Mouse (Mus musculus) midbrain, embryonic 16.5 days (tissue): ENCODE data around the gene 1810010D01Rik. TPM values are rescaled to one million over a fixed set of nuclear protein-coding genes. Genes with fewer than 3 reads are reported as not detected.
A peak's percentile ranks its signal among the peaks of the same experiment; 100 is the strongest.

Source experiments
- ATAC-seq: fragments of 200-750 bp; cut with Nextera tagmentation; 2 replicates; pipeline ENCODE4 v1.8.0; 2017; ENCODE audit warnings: moderate TSS enrichment
- H3K27ac ChIP-seq: fragments of 300-500 bp; sonication (generic); 2 replicates; pipeline ENCODE4 v1.5.1; 2014; ENCODE audit warnings: mild to moderate bottlenecking, low read length, mixed read lengths
- H3K27me3 ChIP-seq: fragments of 300-500 bp; sonication (generic); 2 replicates; pipeline ENCODE4 v1.6.1; 2014; ENCODE audit warnings: low read depth, low read length, mixed read lengths; ENCODE audit not compliant: control insufficient read depth, insufficient read depth
- H3K36me3 ChIP-seq: fragments of 300-500 bp; sonication (generic); 2 replicates; pipeline ENCODE4 v1.6.1; 2014; ENCODE audit warnings: mild to moderate bottlenecking, low read length, moderate library complexity, mixed read lengths; ENCODE audit not compliant: control insufficient read depth, insufficient read depth
- H3K4me1 ChIP-seq: fragments of 300-500 bp; sonication (generic); 2 replicates; pipeline ENCODE4 v1.6.1; 2014; ENCODE audit warnings: mild to moderate bottlenecking, low read length, mixed read lengths; ENCODE audit not compliant: control insufficient read depth, insufficient read depth
- H3K4me2 ChIP-seq: fragments of 300-500 bp; sonication (generic); 2 replicates; pipeline ENCODE4 v1.6.1; 2014; ENCODE audit warnings: mild to moderate bottlenecking, low read length, mixed read lengths
- H3K4me3 ChIP-seq: fragments of 300-500 bp; sonication (generic); 2 replicates; pipeline ENCODE4 v1.5.1; 2014; ENCODE audit warnings: low read depth, mild to moderate bottlenecking, low read length, moderate library complexity, mixed read lengths
- H3K9ac ChIP-seq: fragments of 300-500 bp; sonication (generic); 2 replicates; pipeline ENCODE4 v1.6.1; 2014; ENCODE audit warnings: low read depth, low read length, mixed read lengths
- H3K9me3 ChIP-seq: fragments of 300-500 bp; sonication (generic); replicated peaks from 2 replicates; pipeline ENCODE4 v1.6.1; 2014; ENCODE audit warnings: mild to moderate bottlenecking, low read length, mixed read lengths; ENCODE audit not compliant: control insufficient read depth, poor library complexity, severe bottlenecking
- WGBS: fragments of 180-500 bp; shearing (Covaris S2); extraction: QIAGEN DNeasy Blood & Tissue Kit; methylation state at CpG from one replicate; pipeline ENCODE4 v1.1.7; 2014; 5-methylcytosine and 5-hydroxymethylcytosine counted together
- polyA plus RNA-seq: library from polyadenylated mRNA; unstranded; fragments of >200 nt; fragmentation: Nextera tagmentation; extraction: Ambion mirVana; gene quantifications from 2 replicates; pipeline ENCODE4 v1.2.1, GENCODE M21; 2015

1810010D01Rik gene
- polyA plus RNA-seq, 1 experiment from 2014 or later = 0.36 TPM

DNA sequence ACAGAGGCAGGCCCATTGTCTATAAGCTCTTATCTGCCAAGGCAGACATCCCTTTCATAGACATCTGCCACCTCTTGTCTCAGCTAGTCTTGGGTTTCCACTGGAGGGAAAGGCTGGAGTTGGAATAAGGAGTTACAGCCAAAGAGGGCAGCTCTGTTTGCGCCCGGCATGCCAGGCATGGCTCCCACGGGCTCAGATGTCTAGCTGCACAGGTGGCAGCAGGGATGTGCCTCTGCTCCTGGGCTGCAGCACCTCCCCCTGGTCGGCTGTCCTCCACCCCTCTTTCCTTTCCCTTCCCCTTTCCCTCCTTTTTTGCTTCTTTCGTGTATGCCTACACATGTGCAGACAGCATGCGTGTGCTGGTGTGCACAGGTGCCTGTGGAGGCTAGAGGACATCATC is 15.1 kb downstream of the 1810010D01Rik start:
- Histone ChIP-seq H3K36me3 (no peaks in the 10 kb centered on the region), H3K27me3 (no peaks in the 10 kb centered on the region), H3K4me3 (no peak overlapping the region), H3K9ac (no peak overlapping the region), H3K4me1 (peaks cover 4% of the 10 kb centered on the region; the same call in 1 of the 2 replicates), H3K9me3 (no peaks in the 10 kb centered on the region), H3K27ac (no peak overlapping the region), H3K4me2 (no peak overlapping the region)
- WGBS = 77% methylated on average over 6 of the region's 6 CpGs
- no peak for ATAC-seq

DNA sequence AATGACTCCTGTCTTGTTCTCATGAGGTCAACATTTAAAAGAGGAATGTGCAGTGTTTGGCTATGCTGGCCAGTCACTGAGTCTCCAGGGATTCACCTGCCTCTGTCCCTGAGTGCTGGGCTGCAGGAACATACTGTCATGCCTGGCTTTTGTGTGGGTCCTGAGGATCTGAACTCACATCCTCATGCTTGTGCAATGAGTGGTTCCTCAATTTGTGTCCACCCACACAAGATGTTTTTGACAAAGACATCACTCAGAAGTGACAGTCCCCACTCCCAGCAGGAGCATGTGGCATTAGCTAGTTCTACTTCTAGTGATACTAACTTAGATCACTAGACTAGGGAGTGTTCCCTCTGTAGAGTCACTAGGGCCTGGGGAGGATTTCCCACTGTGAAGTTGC is 17.4 kb downstream of the 1810010D01Rik start:
- no peaks in the 10 kb centered on the region for H3K27me3 ChIP-seq
- H3K4me3 ChIP-seq = no peak overlapping the region
- H3K4me1 ChIP-seq = peaks cover 4% of the 10 kb centered on the region; the same call in 1 of the 2 replicates
- H3K9me3 ChIP-seq = no peaks in the 10 kb centered on the region
- no peak overlapping the region for H3K27ac ChIP-seq
- H3K9ac ChIP-seq = no peak overlapping the region
- no peak for ATAC-seq
- H3K4me2 ChIP-seq = no peak overlapping the region
- H3K36me3 ChIP-seq = no peaks in the 10 kb centered on the region

DNA sequence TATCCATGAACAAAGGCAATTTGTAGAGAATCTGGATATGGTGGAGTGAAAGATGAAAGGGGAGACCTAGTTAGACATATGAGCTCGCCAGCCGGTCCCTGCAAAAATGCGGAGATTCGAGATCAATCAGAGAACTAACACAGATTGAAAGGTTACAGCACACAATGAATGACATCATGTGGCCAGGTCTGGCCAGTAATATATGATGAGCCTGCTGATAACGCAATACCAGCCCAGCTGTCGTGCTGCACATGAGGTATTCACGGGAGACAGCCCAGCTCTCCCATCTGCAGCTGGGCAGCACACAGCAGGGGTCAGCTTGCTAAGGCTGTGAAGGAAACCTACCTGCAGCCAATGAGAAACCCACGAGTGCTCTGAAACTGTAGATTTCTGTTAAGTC is 18.6 kb downstream of the 1810010D01Rik start:
- WGBS = 38% methylated on average over 8 of the region's 8 CpGs
- H3K9ac ChIP-seq = no peak overlapping the region
- no peak overlapping the region for H3K4me2 ChIP-seq
- no peaks in the 10 kb centered on the region for H3K9me3 ChIP-seq
- no peak overlapping the region for H3K27ac ChIP-seq
- no peak for ATAC-seq
- H3K36me3 ChIP-seq = no peaks in the 10 kb centered on the region
- no peaks in the 10 kb centered on the region for H3K27me3 ChIP-seq
- no peak overlapping the region for H3K4me3 ChIP-seq
- peaks cover 4% of the 10 kb centered on the region; the same call in 1 of the 2 replicates for H3K4me1 ChIP-seq

DNA sequence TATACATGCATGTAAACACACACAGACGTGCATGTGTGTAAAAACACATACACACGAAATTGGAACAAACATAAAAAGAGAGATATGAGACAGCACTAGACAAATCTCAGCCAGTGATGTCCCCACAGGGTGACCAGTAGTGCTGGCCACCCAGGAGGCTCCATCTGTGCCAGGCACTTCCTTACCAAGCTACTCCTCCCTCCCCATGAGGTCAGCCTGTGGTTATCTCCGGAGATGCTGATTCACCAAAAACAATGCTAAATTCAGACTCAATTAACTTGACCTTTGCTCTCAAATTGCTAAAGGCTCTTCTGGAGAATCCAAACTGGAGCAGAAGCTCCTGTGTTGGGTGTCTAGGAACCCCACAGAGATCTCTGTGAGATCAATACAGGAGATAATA is 20.1 kb downstream of the 1810010D01Rik start:
- H3K4me2 ChIP-seq = no peak overlapping the region
- no peaks in the 10 kb centered on the region for H3K27me3 ChIP-seq
- no peak overlapping the region for H3K27ac ChIP-seq
- ATAC-seq = no peak
- H3K4me3 ChIP-seq = no peak overlapping the region
- no peaks in the 10 kb centered on the region for H3K36me3 ChIP-seq
- H3K9ac ChIP-seq = no peak overlapping the region
- no peaks in the 10 kb centered on the region for H3K9me3 ChIP-seq
- 72% methylated on average over 3 of the region's 3 CpGs for WGBS
- peaks cover 4% of the 10 kb centered on the region; the same call in 1 of the 2 replicates for H3K4me1 ChIP-seq

DNA sequence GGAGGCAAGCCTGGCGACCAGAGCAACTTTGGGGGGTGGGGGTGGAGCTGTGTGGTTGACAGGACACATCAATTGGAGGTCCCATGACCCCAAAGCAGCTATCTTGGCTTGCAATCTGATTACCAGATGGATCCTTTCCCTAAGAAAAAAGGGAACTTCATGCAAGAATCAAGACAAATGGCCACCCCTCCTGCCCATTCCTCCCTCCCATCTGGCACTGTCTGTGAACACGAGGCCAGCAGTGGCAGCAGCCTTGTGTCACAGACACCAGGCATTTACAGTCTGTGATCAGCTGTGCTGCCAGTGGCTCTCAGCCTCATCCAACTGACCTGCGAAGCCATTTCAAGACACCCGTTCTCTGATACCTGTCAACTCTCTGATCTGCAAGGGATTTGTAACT is 25.5 kb downstream of the 1810010D01Rik start:
- H3K27ac ChIP-seq = no peak overlapping the region
- no peak for ATAC-seq
- H3K4me1 ChIP-seq = no peaks in the 10 kb centered on the region
- no peak overlapping the region for H3K4me3 ChIP-seq
- H3K9ac ChIP-seq = no peak overlapping the region
- H3K9me3 ChIP-seq = no peaks in the 10 kb centered on the region
- no peaks in the 10 kb centered on the region for H3K36me3 ChIP-seq
- 59% methylated on average over 4 of the region's 4 CpGs for WGBS
- no peaks in the 10 kb centered on the region for H3K27me3 ChIP-seq
- H3K4me2 ChIP-seq = no peak overlapping the region

DNA sequence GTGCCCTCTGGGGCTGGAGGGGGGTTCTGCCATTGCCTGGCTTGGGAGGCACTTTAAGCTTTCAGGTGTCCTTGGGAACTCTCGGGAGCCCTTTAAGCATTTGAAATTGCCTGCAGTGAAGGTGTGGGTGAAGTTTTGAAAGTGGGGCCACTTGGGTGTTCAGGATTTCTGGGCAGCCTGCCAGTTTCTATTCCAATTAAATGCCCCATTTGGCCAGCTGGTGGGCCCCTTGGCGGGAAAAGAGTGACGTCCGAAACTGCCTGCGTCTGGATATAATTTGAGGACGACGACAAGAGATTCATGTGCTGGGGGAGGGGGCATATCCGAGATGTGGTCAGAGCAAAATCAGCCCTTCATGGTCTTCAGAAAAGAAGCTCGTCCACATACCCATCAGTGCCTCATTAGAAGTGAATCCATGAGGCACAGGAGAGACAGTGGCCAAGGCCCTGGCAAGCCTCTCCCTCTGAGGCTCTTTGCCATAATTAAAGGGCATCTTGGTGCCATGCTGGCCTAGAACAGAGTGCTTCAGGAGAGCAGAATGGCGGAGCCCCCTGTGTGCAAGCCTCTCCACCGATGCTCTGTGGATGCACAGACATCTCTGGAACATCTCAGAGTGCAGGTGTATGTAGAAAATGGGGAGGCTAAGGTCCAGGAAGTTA is 26.4 kb downstream of the 1810010D01Rik start:
- no peaks in the 10 kb centered on the region for H3K36me3 ChIP-seq
- H3K4me3 ChIP-seq = no peak overlapping the region
- no peak for ATAC-seq
- H3K4me1 ChIP-seq = no peaks in the 10 kb centered on the region
- no peaks in the 10 kb centered on the region for H3K9me3 ChIP-seq
- no peak overlapping the region for H3K27ac ChIP-seq
- H3K4me2 ChIP-seq = no peak overlapping the region
- 52% methylated on average over 11 of the region's 11 CpGs for WGBS
- no peaks in the 10 kb centered on the region for H3K27me3 ChIP-seq
- no peak overlapping the region for H3K9ac ChIP-seq

DNA sequence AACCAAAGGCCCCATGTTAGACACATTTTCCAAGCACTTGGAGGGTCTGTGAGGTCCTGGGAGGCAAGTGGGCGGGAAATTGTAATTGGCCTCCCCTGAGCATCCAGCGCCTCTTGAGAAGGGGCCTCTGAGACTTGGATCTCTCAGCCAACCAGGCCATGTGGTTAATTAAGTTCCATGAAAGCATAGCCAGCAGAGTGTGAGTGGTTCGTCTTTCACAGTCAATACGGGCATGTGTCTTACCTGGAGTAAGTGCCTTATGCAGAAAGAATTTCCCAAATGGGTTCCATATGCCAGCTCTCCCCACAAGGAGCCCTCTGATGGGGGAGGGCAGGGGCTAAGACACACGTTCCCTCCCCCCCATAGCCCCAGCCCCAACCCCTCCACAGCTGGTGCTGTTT is 28.2 kb downstream of the 1810010D01Rik start:
- no peak overlapping the region for H3K4me3 ChIP-seq
- WGBS = 50% methylated on average over 5 of the region's 5 CpGs
- no peak overlapping the region for H3K9ac ChIP-seq
- H3K9me3 ChIP-seq = no peaks in the 10 kb centered on the region
- no peaks in the 10 kb centered on the region for H3K36me3 ChIP-seq
- no peak overlapping the region for H3K27ac ChIP-seq
- H3K4me2 ChIP-seq = no peak overlapping the region
- H3K4me1 ChIP-seq = no peaks in the 10 kb centered on the region
- ATAC-seq = no peak
- H3K27me3 ChIP-seq = no peaks in the 10 kb centered on the region

DNA sequence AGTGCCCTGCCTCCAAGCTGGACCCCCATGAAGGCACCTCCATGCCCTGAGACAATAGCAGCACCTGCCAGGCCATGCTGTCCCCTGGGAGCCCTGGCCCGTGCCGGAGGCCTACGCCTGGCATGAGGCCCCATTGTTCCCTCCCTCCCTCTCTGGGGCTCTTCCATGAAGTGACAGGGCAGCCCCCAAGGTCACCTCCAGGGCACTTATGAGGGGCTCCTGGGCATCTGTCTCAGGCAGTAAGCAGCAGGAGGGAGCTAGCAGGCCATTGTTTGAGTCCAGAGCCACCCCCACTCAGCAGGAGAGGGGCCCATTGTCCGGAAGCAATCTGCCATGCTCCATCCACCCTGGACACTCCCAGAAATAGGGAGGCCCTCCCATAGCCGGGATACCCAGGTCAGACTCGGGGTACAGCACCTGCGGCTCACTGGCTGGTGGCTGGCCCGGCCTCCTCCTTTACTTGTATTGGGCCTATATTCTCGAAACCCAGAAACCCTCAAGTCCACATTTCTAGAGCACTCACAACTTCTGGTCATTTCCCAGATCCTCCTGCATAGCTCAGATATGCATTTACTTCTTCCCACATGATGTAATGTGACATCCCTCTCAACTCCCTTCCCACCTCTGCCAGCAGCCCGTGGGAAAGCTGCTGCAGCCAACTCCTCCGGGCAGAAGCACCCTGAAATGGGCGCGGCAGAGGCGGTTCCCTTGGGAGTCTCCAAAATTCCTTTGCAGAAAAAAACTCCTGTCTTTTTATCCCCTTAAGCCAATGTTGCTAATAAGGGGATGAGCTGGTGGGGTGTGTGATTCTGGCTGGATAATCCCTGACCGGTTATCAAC is 30.9 kb downstream of the 1810010D01Rik start:
- ATAC-seq = no peak
- Histone ChIP-seq H3K4me1 (peaks cover 6% of the 10 kb centered on the region; the same call in 1 of the 2 replicates), H3K27ac (no peak overlapping the region), H3K27me3 (no peaks in the 10 kb centered on the region; the same call in 1 of the 2 replicates), H3K36me3 (no peaks in the 10 kb centered on the region), H3K4me2 (no peak overlapping the region), H3K9me3 (no peaks in the 10 kb centered on the region), H3K4me3 (no peak overlapping the region), H3K9ac (no peak overlapping the region)
- WGBS = 31% methylated on average over 15 of the region's 15 CpGs

DNA sequence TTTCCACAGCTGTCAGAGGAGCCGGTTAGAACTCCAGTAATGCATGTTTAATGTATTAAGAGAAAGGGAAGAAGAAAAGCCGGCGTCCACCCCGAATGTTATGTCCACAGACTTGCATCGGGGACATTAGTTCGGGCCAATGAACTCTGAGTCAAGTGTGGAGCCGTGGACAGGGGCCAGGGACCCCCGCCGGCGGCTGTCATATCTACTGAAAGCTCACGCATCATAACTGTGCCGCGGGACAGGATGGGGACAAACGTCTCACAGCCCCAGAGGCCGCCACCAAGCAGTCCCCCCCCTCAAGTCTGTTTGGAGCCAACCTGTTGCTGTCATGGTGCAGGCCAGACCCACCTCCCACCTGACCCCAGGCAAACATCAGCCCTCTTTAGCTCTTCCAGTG is 34.4 kb downstream of the 1810010D01Rik start:
- Histone ChIP-seq H3K27ac (no peak overlapping the region), H3K9ac (no peak overlapping the region), H3K9me3 (no peaks in the 10 kb centered on the region), H3K4me2 (peak overlapping the region; percentile 37), H3K36me3 (no peaks in the 10 kb centered on the region), H3K27me3 (no peaks in the 10 kb centered on the region; the same call in 1 of the 2 replicates), H3K4me3 (no peak overlapping the region), H3K4me1 (peaks cover 6% of the 10 kb centered on the region; the same call in 1 of the 2 replicates)
- ATAC-seq = no peak
- 21% methylated on average over 15 of the region's 15 CpGs for WGBS
